Mouse (Mus musculus): Measurements from ENCODE around the gene Wdr66. TPM values are rescaled to one million over a fixed set of nuclear protein-coding genes. Genes with fewer than 3 reads are reported as not detected.

Gene Wdr66
- total and polyA plus RNA-seq, 3 experiments, result 1.4 to 3.6 TPM; not detected in 1

DNA sequence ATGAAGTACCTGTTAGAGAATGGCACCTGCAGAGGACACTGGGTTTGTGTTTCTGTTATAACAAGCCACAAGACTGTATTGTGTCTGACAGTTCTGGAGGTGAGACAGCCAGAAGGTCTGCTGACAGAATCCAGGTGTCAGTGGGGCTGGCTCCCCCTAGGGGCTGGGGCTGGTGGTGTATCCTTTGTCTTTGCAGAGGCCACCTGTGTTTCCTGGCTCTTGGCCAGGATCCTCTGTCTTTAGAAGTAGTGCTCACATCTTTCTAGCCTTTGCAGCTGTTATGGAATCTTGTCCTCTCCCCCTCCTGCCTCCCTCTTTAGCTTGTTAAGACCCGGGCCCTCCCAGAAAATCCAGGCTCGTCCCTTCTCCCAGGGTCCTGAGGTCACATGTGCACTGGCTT lies 16.2 kb upstream of the Wdr66 start:
- peaks cover 0 to 16% of the 10 kb centered on the region in 2 experiments for H3K36me3 ChIP-seq (ENCODE audit: control insufficient read depth in 1 of 2, insufficient read depth in 2 of 2, low read length in 2 of 2)
- peaks cover 10% of the 10 kb centered on the region for H3K79me2 ChIP-seq (ENCODE audit: control insufficient read depth, insufficient read depth, low read length, poor library complexity)
- no peaks in the 10 kb centered on the region for H3K27me3 ChIP-seq (ENCODE audit: control insufficient read depth in 1 of 2, insufficient read depth in 2 of 2, low read length in 2 of 2)
- peaks cover 5 to 10% of the 10 kb centered on the region in 2 experiments; a peak in 3 of 4 replicates for H3K4me1 ChIP-seq (ENCODE audit: control insufficient read depth in 1 of 2, insufficient read depth in 2 of 2, low read length in 2 of 2)
- peak; percentile 79 for DNase-seq (ENCODE audit: low read depth, low spot score)
- no peaks in the 10 kb centered on the region for H3K9me3 ChIP-seq (replicated peaks; ENCODE audit: insufficient read depth, low read length)
- no peak overlapping the region for H3K4me3 ChIP-seq (ENCODE audit: control insufficient read depth in 1 of 2, insufficient read depth in 1 of 2, low read depth in 2 of 2, low read length in 2 of 2)
- H3K27ac ChIP-seq (ENCODE audit: control insufficient read depth, low read depth, low read length), result no peak overlapping the region
- H3K9ac ChIP-seq (ENCODE audit: control insufficient read depth, low read depth, low read length, poor library complexity, severe bottlenecking), result no peak overlapping the region
- TF ChIP-seq POLR2AphosphoS5 (IDR thresholded peaks at IDR 0.05; ENCODE audit: borderline replicate concordance, low read depth, low read length) (no peak), CTCF (IDR thresholded peaks at IDR 0.05 in 2 of 3, conservative IDR thresholded peaks at IDR 0.05 in 1 of 3; ENCODE audit: control insufficient read depth in 1 of 3, insufficient read depth in 1 of 3, low read depth in 2 of 3, low read length in 3 of 3, poor library complexity in 1 of 3, severe bottlenecking in 1 of 3) (peak; percentile 78 to 86 (median 85)), SMC3 (IDR thresholded peaks at IDR 0.05; ENCODE audit: low read depth, low read length) (peak; percentile 27), TCF12 (IDR thresholded peaks at IDR 0.05; ENCODE audit: low read depth, low read length) (peak; percentile 65; the same call in 1 of the 2 replicates)

DNA sequence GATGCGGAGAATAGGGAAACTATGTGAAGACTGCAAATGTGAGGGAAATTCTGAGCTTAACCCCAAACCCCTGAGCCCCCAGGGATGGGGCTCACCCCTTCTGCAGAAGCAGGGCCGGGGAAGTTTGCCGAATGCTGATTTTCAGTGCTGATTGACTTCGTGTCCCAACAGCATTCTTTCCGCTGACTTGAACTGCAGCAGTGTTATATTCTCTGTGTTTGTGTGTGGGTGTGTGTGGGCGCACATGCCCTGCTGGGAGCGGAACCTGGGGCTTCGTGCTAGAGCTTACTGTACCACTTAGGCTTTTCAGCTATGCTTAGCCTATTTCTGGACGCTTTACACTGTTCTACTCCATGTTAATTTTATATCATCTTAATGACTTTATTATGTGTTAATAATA lies 15.5 kb upstream of the Wdr66 start:
- H3K9ac ChIP-seq (ENCODE audit: control insufficient read depth, low read depth, low read length, poor library complexity, severe bottlenecking), result no peak overlapping the region
- H3K4me1 ChIP-seq (ENCODE audit: control insufficient read depth in 1 of 2, insufficient read depth in 2 of 2, low read length in 2 of 2), result peaks cover 5 to 10% of the 10 kb centered on the region in 2 experiments; a peak in 3 of 4 replicates
- H3K79me2 ChIP-seq (ENCODE audit: control insufficient read depth, insufficient read depth, low read length, poor library complexity), result peaks cover 7% of the 10 kb centered on the region
- no peak for TF ChIP-seq POLR2A (IDR thresholded peaks at IDR 0.05; ENCODE audit: control insufficient read depth in 1 of 2, insufficient read depth in 1 of 2, low read depth in 1 of 2, low read length in 2 of 2, poor library complexity in 1 of 2)
- TF ChIP-seq USF2 (IDR thresholded peaks at IDR 0.05; ENCODE audit: borderline replicate concordance in 1 of 2, insufficient read depth in 1 of 2, low read depth in 1 of 2, low read length in 2 of 2), result no peak
- no peak for TF ChIP-seq NELFE (IDR thresholded peaks at IDR 0.05; ENCODE audit: low read depth, low read length)
- TF ChIP-seq USF1 (IDR thresholded peaks at IDR 0.05; ENCODE audit: low read depth, low read length), result no peak
- no peak for TF ChIP-seq GABPA (IDR thresholded peaks at IDR 0.05; ENCODE audit: low read depth, low read length)
- TF ChIP-seq MXI1 (IDR thresholded peaks at IDR 0.05; ENCODE audit: low read depth, low read length), result no peak
- no peaks in the 10 kb centered on the region for H3K9me3 ChIP-seq (replicated peaks; ENCODE audit: insufficient read depth, low read length)
- DNase-seq (ENCODE audit: low read depth, low spot score), result no peak
- H3K27me3 ChIP-seq (ENCODE audit: control insufficient read depth in 1 of 2, insufficient read depth in 2 of 2, low read length in 2 of 2), result no peaks in the 10 kb centered on the region
- no peak overlapping the region for H3K27ac ChIP-seq (ENCODE audit: control insufficient read depth, low read depth, low read length)
- H3K4me3 ChIP-seq (ENCODE audit: control insufficient read depth in 1 of 2, insufficient read depth in 1 of 2, low read depth in 2 of 2, low read length in 2 of 2), result no peak overlapping the region
- peaks cover 0 to 10% of the 10 kb centered on the region in 2 experiments for H3K36me3 ChIP-seq (ENCODE audit: control insufficient read depth in 1 of 2, insufficient read depth in 2 of 2, low read length in 2 of 2)

DNA sequence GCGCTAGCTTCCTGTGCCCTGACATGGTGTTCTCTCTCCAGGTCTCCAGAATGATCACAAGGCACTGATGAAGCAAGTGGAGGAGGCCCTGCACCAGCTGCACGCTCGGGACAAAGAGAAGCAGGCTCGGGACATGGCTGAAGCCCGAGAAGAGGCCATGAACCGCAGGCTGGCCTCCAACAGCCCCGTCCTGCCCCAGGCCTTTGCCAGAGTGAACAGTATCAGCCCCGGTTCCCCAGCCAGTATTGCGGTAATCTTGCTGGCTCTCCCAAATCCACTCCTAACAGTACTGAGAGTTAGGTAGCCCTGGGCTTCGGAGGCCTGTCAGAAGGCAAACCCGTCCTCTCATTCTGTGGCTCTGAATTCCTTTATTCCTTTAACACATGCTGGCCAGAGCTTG lies 12.4 kb upstream of the Wdr66 start:
- no peak overlapping the region for H3K9ac ChIP-seq (ENCODE audit: control insufficient read depth, low read depth, low read length, poor library complexity, severe bottlenecking)
- TF ChIP-seq E2F4 (IDR thresholded peaks at IDR 0.05; ENCODE audit: borderline replicate concordance, low read depth, low read length), result no peak
- TF ChIP-seq RCOR1 (IDR thresholded peaks at IDR 0.05; ENCODE audit: low read depth, low read length), result no peak
- no peak for TF ChIP-seq BHLHE40 (IDR thresholded peaks at IDR 0.05; ENCODE audit: borderline replicate concordance, low read depth, low read length)
- no peak for TF ChIP-seq POLR2A (IDR thresholded peaks at IDR 0.05; ENCODE audit: control insufficient read depth in 1 of 2, insufficient read depth in 1 of 2, low read depth in 1 of 2, low read length in 2 of 2, poor library complexity in 1 of 2)
- no peak for TF ChIP-seq TCF12 (IDR thresholded peaks at IDR 0.05; ENCODE audit: low read depth, low read length)
- TF ChIP-seq CHD2 (IDR thresholded peaks at IDR 0.05; ENCODE audit: low read length), result no peak
- no peak for TF ChIP-seq GATA1 (IDR thresholded peaks at IDR 0.05; ENCODE audit: low read depth, low read length)
- no peak for TF ChIP-seq TBP (IDR thresholded peaks at IDR 0.05; ENCODE audit: low read depth, low read length)
- TF ChIP-seq HCFC1 (IDR thresholded peaks at IDR 0.05; ENCODE audit: low read depth, low read length), result no peak
- TF ChIP-seq MAFK (IDR thresholded peaks at IDR 0.05; ENCODE audit: borderline replicate concordance, low read depth, low read length), result no peak
- TF ChIP-seq RAD21 (IDR thresholded peaks at IDR 0.05; ENCODE audit: low read depth, low read length), result no peak
- TF ChIP-seq JUND (IDR thresholded peaks at IDR 0.05; ENCODE audit: low read depth, low read length), result no peak
- no peak for TF ChIP-seq ETS1 (IDR thresholded peaks at IDR 0.05; ENCODE audit: low read depth, low read length)
- TF ChIP-seq ZKSCAN1 (IDR thresholded peaks at IDR 0.05; ENCODE audit: low read depth, low read length), result no peak
- no peak for TF ChIP-seq EP300 (IDR thresholded peaks at IDR 0.05; ENCODE audit: low read depth in 1 of 2, low read length in 2 of 2)
- TF ChIP-seq ZNF384 (IDR thresholded peaks at IDR 0.05; ENCODE audit: low read depth, low read length), result no peak
- H3K36me3 ChIP-seq (ENCODE audit: control insufficient read depth in 1 of 2, insufficient read depth in 2 of 2, low read length in 2 of 2), result no peaks in the 10 kb centered on the region; a peak in 2 of 4 replicates
- no peak for DNase-seq (ENCODE audit: low read depth, low spot score)
- H3K79me2 ChIP-seq (ENCODE audit: control insufficient read depth, insufficient read depth, low read length, poor library complexity), result no peaks in the 10 kb centered on the region; the same call in 1 of the 2 replicates
- no peaks in the 10 kb centered on the region for H3K9me3 ChIP-seq (replicated peaks; ENCODE audit: insufficient read depth, low read length)
- no peak overlapping the region for H3K27ac ChIP-seq (ENCODE audit: control insufficient read depth, low read depth, low read length)
- H3K4me3 ChIP-seq (ENCODE audit: control insufficient read depth in 1 of 2, insufficient read depth in 1 of 2, low read depth in 2 of 2, low read length in 2 of 2), result no peak overlapping the region
- no peaks in the 10 kb centered on the region for H3K27me3 ChIP-seq (ENCODE audit: control insufficient read depth in 1 of 2, insufficient read depth in 2 of 2, low read length in 2 of 2)
- no peaks in the 10 kb centered on the region for H3K4me1 ChIP-seq (ENCODE audit: control insufficient read depth in 1 of 2, insufficient read depth in 2 of 2, low read length in 2 of 2)
